ENCODE assay signal across 9 mouse cellular contexts in the genomic region with DNA sequence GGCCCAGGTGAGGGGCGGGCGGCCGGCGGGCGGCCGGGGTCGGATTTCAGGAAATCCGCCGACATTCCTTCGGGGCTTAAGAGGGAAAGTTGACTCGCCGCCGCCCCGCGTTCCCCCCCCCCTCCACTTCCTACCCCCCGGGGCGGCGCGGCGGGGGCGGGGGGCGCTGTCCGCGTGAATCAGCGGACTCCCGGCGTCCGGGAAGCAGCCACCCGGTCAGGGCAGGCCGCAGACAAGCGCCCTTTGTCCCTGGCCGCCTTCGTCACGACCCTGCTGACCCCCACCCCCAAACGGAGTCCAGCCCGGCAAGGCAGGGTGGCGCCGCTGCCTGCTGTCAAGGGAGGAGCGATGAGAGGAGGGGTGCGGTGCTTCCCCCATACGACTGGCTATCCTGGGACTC. TPM values are rescaled to one million over a fixed set of nuclear protein-coding genes. Genes with fewer than 3 reads are reported as not detected.
DNase-seq lines count a peak whose midpoint lies in the region; ATAC-seq and TF ChIP-seq lines count a peak whose summit lies in the region.
"Had no signal": no experiment of that assay in that cellular context is flagged by ENCODE, and none has a peak within 500 bp of the region (broad histone marks: within the 10 kb centered on the region; RNA-seq: fewer than 3 reads in every experiment).

No protein-coding gene starts in this region.

- no peak for TF ChIP-seq CTCF in olfactory bulb, adult 2 months (IDR thresholded peaks at IDR 0.05; ENCODE audit: insufficient read depth, low read depth, low read length)

- no peak for ATAC-seq in megakaryocyte, adult 5-6 weeks (ENCODE audit: poor library complexity, severe bottlenecking)
- ATAC-seq in forebrain, embryonic 13.5 days = no peak

- H3K4me3 ChIP-seq in megakaryocyte, embryonic 14.5 days (replicated peaks) = peak overlapping the region; percentile 90
- H3K4me3 ChIP-seq in forebrain, embryonic 13.5 days = peak overlapping the region; percentile 10; the same call in 1 of the 2 replicates
- peak overlapping the region; percentile 76 for H3K4me3 ChIP-seq in limb, embryonic 10.5 days
- H3K4me3 ChIP-seq in olfactory bulb, adult 2 months (ENCODE audit: insufficient read depth, low read depth, low read length) = 0 out of 2 replicates have a peak overlapping the region, but pooled peaks have one; percentile 6

- no peak overlapping the region for H3K27ac ChIP-seq in forebrain, embryonic 13.5 days
- peak overlapping the region; percentile 94 for H3K27ac ChIP-seq in limb, embryonic 10.5 days
- no peak overlapping the region for H3K27ac ChIP-seq in olfactory bulb, adult 2 months (ENCODE audit: insufficient read depth, low read depth, low read length)

- under 1% methylated on average over 25 of the region's 41 CpGs for WGBS in forebrain, embryonic 13.5 days
- WGBS in limb, embryonic 10.5 days = under 1% methylated on average over 38 of the region's 41 CpGs
- 4% methylated on average over 41 of the region's 41 CpGs for WGBS in olfactory bulb, adult 2 months

- H3K9me3 ChIP-seq in megakaryocyte, embryonic 14.5 days = no peaks in the 10 kb centered on the region
- no peaks in the 10 kb centered on the region for H3K9me3 ChIP-seq in forebrain, embryonic 13.5 days (replicated peaks)
- H3K9me3 ChIP-seq in limb, embryonic 10.5 days (replicated peaks) = no peaks in the 10 kb centered on the region

- 0 out of 2 replicates have a peak overlapping the region, but pooled peaks have one; percentile 0 for H3K9ac ChIP-seq in forebrain, embryonic 13.5 days

- H3K27me3 ChIP-seq in megakaryocyte, embryonic 14.5 days (replicated peaks) = peaks cover 98% of the 10 kb centered on the region
- H3K27me3 ChIP-seq in forebrain, embryonic 13.5 days = peaks cover 98% of the 10 kb centered on the region
- peaks cover 94% of the 10 kb centered on the region for H3K27me3 ChIP-seq in limb, embryonic 10.5 days (ENCODE audit: low read depth, poor library complexity, severe bottlenecking)

- H3K4me1 ChIP-seq in megakaryocyte, embryonic 14.5 days = peaks cover 78% of the 10 kb centered on the region
- peaks cover 62% of the 10 kb centered on the region for H3K4me1 ChIP-seq in forebrain, embryonic 13.5 days
- peaks cover 93% of the 10 kb centered on the region for H3K4me1 ChIP-seq in limb, embryonic 10.5 days
- peaks cover 58% of the 10 kb centered on the region for H3K4me1 ChIP-seq in olfactory bulb, adult 2 months (ENCODE audit: control insufficient read depth, insufficient read depth, low read length)

- H3K36me3 ChIP-seq in megakaryocyte, embryonic 14.5 days (replicated peaks; ENCODE audit: low read length) = no peaks in the 10 kb centered on the region
- H3K36me3 ChIP-seq in forebrain, embryonic 13.5 days (ENCODE audit: poor library complexity, severe bottlenecking) = no peaks in the 10 kb centered on the region
- no peaks in the 10 kb centered on the region for H3K36me3 ChIP-seq in limb, embryonic 10.5 days

- TF ChIP-seq POLR2A in olfactory bulb, adult 2 months (IDR thresholded peaks at IDR 0.05; ENCODE audit: insufficient read depth, low read depth, low read length) = no peak

- DNase-seq in limb, embryonic 10.5 days (ENCODE audit: low spot score) = peak; percentile 72
- DNase-seq in frontal cortex, postnatal 25 days (ENCODE audit: low spot score in 2 of 2) = no peak
- DNase-seq in cerebellum, adult 18-20 months = no peak
- DNase-seq in urinary bladder, postnatal 25 days (ENCODE audit: low spot score) = no peak
- DNase-seq: adrenal gland, adult 2 months had no signal

- peak overlapping the region; percentile 37 for H3K4me2 ChIP-seq in forebrain, embryonic 13.5 days

RNA-seq across cellular contexts. Expression of gene Tmem59l, which starts 2.4 kb away (rescaled TPM):
- not detected in 2 replicates for polyA plus RNA-seq in megakaryocyte, embryonic 14.5 days (2012; ENCODE audit: insufficient read depth, low replicate concordance)
- total RNA-seq in megakaryocyte, adult 5-6 weeks (2015) = not detected in 2 replicates
- not detected in 2 replicates for total RNA-seq in megakaryocyte, adult 5-6 weeks (2017)
- polyA plus RNA-seq in forebrain, embryonic 13.5 days (2015; fragmentation: Nextera tagmentation; extraction: Ambion mirVana) = 32.5 and 38.0 TPM in 2 replicates
- 22.4 and 23.7 TPM in 2 replicates for polyA plus RNA-seq in limb, embryonic 10.5 days (2016; fragmentation: Nextera tagmentation; extraction: Ambion mirVana)
- not detected in 2 replicates for polyA plus RNA-seq in olfactory bulb, adult 2 months (2012; ENCODE audit: insufficient read depth, insufficient read length, low replicate concordance, missing spikeins)

RNA-seq across cellular contexts. Expression of gene Crlf1, which starts 3.4 kb away (rescaled TPM):
- not detected in 2 replicates for polyA plus RNA-seq in megakaryocyte, embryonic 14.5 days (2012; ENCODE audit: insufficient read depth, low replicate concordance)
- not detected in 2 replicates for total RNA-seq in megakaryocyte, adult 5-6 weeks (2015)
- total RNA-seq in megakaryocyte, adult 5-6 weeks (2017) = not detected in 2 replicates
- 0.86 and 0.92 TPM in 2 replicates for polyA plus RNA-seq in forebrain, embryonic 13.5 days (2015; fragmentation: Nextera tagmentation; extraction: Ambion mirVana)
- polyA plus RNA-seq in limb, embryonic 10.5 days (2016; fragmentation: Nextera tagmentation; extraction: Ambion mirVana) = 79.8 and 126 TPM in 2 replicates
- polyA plus RNA-seq in olfactory bulb, adult 2 months (2012; ENCODE audit: insufficient read depth, insufficient read length, low replicate concordance, missing spikeins) = not detected in 2 replicates

RNA-seq across cellular contexts. Expression of gene Klhl26, which starts 12.8 kb away (rescaled TPM):
- polyA plus RNA-seq in megakaryocyte, embryonic 14.5 days (2012; ENCODE audit: insufficient read depth, low replicate concordance) = 10.3 and 19.1 TPM in 2 replicates
- total RNA-seq in megakaryocyte, adult 5-6 weeks (2015) = 1.6 and 2.4 TPM in 2 replicates
- total RNA-seq in megakaryocyte, adult 5-6 weeks (2017) = 3.6 and 5.4 TPM in 2 replicates
- 15.3 and 16.4 TPM in 2 replicates for polyA plus RNA-seq in forebrain, embryonic 13.5 days (2015; fragmentation: Nextera tagmentation; extraction: Ambion mirVana)
- polyA plus RNA-seq in limb, embryonic 10.5 days (2016; fragmentation: Nextera tagmentation; extraction: Ambion mirVana) = 24.1 and 29.0 TPM in 2 replicates
- not detected in 2 replicates for polyA plus RNA-seq in olfactory bulb, adult 2 months (2012; ENCODE audit: insufficient read depth, insufficient read length, low replicate concordance, missing spikeins)

RNA-seq across cellular contexts. Expression of gene Rex1bd, which starts 17.0 kb away (rescaled TPM):
- polyA plus RNA-seq in megakaryocyte, embryonic 14.5 days (2012; ENCODE audit: insufficient read depth, low replicate concordance) = 135 and 319 TPM in 2 replicates
- 40.4 and 47.5 TPM in 2 replicates for total RNA-seq in megakaryocyte, adult 5-6 weeks (2015)
- 37.3 and 43.7 TPM in 2 replicates for total RNA-seq in megakaryocyte, adult 5-6 weeks (2017)
- 150 and 154 TPM in 2 replicates for polyA plus RNA-seq in forebrain, embryonic 13.5 days (2015; fragmentation: Nextera tagmentation; extraction: Ambion mirVana)
- 126 and 143 TPM in 2 replicates for polyA plus RNA-seq in limb, embryonic 10.5 days (2016; fragmentation: Nextera tagmentation; extraction: Ambion mirVana)
- polyA plus RNA-seq in olfactory bulb, adult 2 months (2012; ENCODE audit: insufficient read depth, insufficient read length, low replicate concordance, missing spikeins) = not detected in 2 replicates

RNA-seq across cellular contexts. Expression of gene Uba52, which starts 21.0 kb away (rescaled TPM):
- 499 and 989 TPM in 2 replicates for polyA plus RNA-seq in megakaryocyte, embryonic 14.5 days (2012; ENCODE audit: insufficient read depth, low replicate concordance)
- 2,237 and 2,370 TPM in 2 replicates for total RNA-seq in megakaryocyte, adult 5-6 weeks (2015)
- total RNA-seq in megakaryocyte, adult 5-6 weeks (2017) = 4,162 and 4,635 TPM in 2 replicates
- polyA plus RNA-seq in forebrain, embryonic 13.5 days (2015; fragmentation: Nextera tagmentation; extraction: Ambion mirVana) = 812 and 920 TPM in 2 replicates
- 877 and 996 TPM in 2 replicates for polyA plus RNA-seq in limb, embryonic 10.5 days (2016; fragmentation: Nextera tagmentation; extraction: Ambion mirVana)
- 789 TPM in 1 of 2 replicates, not detected in the other for polyA plus RNA-seq in olfactory bulb, adult 2 months (2012; ENCODE audit: insufficient read depth, insufficient read length, low replicate concordance, missing spikeins)

Comparison
In these comparisons a context has a peak if more than half of its experiments do, and no peak if none do; other contexts are left out.
1. H3K4me3 ChIP-seq: peak in every context shown above with its lines; median percentile 90 in megakaryocyte, embryonic 14.5 days; 76 in limb, embryonic 10.5 days; 10 in forebrain, embryonic 13.5 days; 6 in olfactory bulb, adult 2 months.
2. RNA of gene Tmem59l, which starts 2.4 kb away (polyA plus RNA-seq): 32.5 to 38.0 TPM in forebrain, embryonic 13.5 days and 22.4 to 23.7 TPM in limb, embryonic 10.5 days; not detected in megakaryocyte, embryonic 14.5 days and not detected in olfactory bulb, adult 2 months; every median in the first group is over 10 times any median in the second.
3. RNA of gene Crlf1, which starts 3.4 kb away (polyA plus RNA-seq): 79.8 to 126 TPM in limb, embryonic 10.5 days; 0.86 to 0.92 TPM in forebrain, embryonic 13.5 days, not detected in megakaryocyte, embryonic 14.5 days and not detected in olfactory bulb, adult 2 months; every median in the first group is over 10 times any median in the second.
4. RNA of gene Klhl26, which starts 12.8 kb away (polyA plus RNA-seq): 24.1 to 29.0 TPM in limb, embryonic 10.5 days, 15.3 to 16.4 TPM in forebrain, embryonic 13.5 days and 10.3 to 19.1 TPM in megakaryocyte, embryonic 14.5 days; not detected in olfactory bulb, adult 2 months; every median in the first group is over 10 times any median in the second.